Mouse (Mus musculus) gastrocnemius, postnatal 4 days (tissue): ENCODE results near the gene Card19. TPM values are rescaled to one million over a fixed set of nuclear protein-coding genes. Genes with fewer than 3 reads are reported as not detected.

ENCODE experiments used
- DNase-seq, 2 experiments: peaks; one replicate each; pipeline ENCODE4 v3.0.0; 2021 to 2022; ENCODE audit warnings: low spot score in 2 of 2, mixed read lengths in 2 of 2
- total RNA-seq, 2 experiments: library from RNA; stranded (reverse); gene quantifications; 2 replicates each; pipeline ENCODE4 v1.2.3; 2021

Gene Card19
- total RNA-seq, 2 experiments from 2014 or later: 54.5 to 62.9 TPM

DNA sequence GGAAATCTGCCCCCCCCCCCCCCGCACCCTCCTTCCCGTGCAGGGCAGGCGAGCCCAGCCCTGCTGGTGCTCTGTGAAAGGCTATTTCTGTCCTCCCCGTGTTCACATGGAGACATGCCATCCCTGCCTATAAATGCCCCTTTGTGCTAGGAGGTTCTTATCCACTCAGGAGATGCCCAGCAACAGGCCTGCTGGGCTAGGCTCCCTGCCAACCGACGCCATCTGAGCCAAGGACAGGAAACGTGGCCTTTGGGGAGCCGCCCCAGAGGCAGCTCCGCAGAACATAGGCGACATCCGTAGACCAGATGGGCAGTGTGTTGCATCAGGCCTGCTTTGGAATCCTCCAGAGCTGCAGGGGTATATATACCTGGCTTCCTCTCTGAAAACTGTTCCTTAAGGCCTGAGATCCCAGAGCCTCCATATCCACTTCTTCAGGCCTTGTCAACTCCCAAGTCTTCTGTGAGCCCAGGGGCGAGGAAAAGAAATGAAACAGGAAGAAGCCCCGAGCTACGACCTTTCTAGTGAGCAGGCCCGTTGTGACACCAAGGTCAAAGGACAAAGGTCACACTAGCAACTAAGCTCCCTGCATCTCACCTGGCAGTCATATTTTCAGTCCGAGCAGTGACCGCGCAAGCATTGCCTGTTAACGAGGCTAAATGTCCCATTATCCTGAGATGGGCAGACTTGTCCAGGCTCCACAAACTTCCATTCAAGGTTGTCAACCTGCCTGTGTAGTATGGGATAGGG lies 36.8 kb downstream of the Card19 start:
- peak in 1 of 2 experiments; percentile 48 for DNase-seq

DNA sequence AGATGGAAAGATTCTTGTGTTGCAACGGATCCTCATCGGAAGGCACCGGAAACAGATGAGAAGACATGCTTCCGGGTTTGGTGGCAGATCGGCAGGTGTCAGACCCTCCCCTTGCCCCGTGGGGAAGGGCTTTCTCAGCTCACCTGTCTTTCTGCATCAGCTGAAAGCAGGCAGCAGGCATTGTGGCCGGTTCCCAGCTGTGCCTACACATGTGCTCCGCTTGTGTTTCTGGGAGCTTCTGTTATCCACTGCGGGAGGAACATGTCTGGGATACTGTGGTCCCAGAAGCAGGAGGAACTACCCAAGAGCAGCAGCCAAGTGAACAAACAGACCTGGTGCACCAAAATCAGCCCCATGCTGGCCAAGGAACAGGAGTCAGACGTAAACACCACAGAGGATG lies 40.3 kb downstream of the Card19 start:
- DNase-seq: no peak

DNA sequence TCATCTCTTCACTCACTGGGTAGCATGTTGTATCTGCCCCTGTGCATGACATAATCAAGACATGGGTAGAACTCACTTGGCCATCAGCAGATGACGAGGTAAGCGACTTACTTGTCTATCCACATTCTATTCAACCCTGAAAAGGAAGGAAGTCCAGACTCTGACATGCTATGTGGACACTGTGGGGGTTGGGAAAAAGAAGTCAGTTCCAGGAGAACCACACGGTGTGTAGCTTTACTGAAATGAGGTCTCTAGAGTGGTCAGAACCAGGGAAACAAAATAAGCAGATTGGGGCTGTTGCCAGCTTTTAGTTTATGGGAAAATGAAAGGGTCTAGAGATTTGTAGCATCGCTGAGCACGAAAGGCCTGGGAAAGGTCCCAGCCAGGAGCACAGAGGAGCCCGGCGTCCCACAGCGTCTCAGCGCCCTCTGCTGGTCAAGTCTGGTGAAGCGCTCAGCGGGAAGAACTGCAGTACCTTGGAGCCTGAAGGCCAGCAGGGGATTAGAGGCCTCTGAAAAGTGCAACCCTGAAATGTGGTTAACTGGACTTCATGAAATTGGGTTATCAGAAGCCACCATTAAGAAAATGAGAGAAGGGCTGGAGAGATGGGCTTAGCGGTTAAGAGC lies 42.8 kb downstream of the Card19 start:
- peak; percentile 88 to 90 for DNase-seq

DNA sequence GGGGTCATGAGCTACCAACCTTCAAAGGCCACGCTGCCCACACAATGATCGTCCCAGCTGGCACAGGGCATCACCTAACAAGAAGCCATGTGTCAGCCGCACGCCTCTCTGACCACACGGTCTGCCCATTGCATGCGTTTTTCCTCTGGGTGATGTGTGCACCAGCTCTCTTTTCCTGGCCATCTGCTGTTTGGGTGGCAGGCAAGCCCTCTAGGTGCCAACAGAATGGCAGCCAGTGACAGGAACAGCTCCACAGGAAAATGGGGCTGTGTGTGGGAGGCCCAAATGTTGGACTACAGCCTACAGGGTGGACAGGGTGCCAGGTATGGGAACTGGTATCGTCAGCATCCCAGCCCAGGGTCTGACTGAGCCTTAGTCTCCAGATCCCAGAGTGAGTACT lies 43.5 kb downstream of the Card19 start:
- DNase-seq: no peak

DNA sequence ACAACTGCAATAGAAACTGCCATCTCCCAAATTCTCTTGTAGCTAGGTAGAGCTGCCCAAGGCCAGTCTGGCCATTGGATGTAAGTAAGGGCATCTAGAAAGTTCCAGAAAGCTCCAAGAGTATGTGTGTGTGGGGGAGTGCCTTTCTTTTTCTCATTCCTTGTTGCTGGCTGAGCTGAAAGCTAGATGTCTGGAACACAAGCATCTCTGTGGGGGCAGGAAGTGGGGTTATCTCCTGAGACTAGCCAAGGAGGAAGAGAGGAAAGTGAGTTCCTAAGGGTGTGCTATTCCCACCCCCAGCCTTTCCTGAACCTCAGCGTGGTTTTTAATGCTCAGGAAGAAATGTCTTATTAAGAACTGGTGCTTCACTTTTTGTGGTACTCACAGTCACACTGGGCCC lies 44.1 kb downstream of the Card19 start:
- DNase-seq: no peak

DNA sequence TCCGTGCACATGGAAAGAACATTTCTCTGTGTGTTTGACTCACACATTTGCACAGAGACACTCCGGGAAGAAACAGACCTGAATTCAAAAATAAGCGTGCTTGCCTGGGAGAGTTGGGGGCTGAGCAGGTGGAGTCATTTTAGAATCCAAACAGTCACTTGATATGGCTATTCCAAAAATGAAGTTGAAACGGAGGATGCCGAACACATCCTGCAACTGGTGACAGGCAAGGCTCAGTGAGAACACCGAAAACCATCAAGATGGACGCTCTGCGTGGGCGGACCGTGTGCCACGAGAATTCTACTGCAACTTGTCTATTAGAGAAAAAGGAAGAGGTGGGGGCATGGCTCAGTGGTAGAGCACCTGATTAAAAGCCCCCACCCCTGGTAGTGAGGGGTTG lies 45.2 kb downstream of the Card19 start:
- DNase-seq: no peak

DNA sequence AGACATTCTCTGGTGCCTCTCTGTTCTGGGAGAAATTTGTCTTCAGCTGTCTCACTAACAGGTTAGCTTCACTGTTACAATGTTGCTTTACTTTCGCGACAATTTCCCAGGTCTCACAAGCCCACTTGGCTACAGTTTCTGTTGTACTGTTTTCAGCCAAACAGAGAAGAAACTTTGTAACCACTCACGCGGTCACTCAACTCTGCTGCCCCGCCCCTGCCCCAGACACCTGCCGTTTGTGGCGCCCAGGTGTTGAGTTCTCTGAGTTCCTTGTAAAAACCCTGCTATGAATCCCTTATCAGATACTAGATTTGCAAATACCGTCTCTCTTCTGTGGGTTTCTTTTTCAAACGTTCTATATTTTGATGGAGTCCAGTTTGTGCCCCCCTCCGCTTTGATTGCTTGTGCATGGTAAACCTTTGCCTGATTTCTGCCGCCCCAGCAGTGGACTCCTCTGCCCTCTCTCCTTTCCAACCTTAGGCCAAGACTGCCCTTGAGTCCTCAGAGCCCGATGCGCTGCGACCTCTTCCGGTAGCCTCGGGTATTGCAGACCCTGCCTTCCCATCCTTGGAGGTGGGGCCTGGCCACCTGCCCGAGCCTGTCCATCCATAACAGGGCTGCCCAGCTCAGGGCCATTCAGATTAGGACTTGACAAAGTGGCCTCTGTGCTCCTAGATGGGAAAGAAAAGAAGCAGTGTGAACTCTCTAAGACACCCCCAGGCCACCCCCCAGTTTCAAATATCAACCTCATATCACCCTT lies 46.2 kb downstream of the Card19 start:
- peak; percentile 86 to 91 for DNase-seq

DNA sequence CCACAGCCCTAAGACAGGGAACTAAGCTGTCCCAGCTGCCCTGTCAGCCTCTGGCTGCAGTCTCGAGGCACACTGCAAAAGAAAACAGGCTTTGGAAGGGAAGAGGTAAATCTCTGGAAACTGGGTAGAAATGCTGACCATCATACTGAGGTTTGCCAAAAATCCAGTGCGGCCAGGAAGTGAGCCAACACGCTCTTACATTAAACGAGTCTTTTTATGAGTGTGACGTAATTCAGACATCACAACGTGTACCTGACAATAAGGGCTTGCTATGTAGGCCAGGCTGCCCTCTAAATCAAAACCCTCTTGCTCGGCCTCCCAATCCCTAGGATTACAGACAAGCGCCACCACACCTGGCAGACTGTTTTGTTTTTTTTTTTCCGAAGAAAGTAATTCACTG lies 48.8 kb downstream of the Card19 start:
- no peak for DNase-seq

DNA sequence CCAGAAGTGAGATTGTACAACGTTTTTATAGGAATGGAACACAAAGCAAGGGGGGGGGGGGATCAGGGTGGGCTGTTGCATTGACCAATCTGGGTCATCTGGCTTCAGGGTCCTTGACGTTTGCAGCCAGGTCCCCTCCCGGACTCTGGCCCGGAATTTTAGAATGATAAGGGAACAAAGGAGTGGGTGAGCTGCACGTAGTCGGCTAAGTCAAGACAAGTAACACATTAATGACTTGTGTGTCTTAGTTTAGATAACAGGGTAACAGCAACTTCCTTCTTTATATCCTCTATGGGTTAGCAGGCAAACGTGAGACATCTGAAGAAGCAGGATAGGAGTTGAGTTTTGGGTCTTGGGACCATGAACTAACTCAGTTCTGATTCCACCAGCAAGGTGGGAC lies 52.2 kb downstream of the Card19 start:
- DNase-seq: no peak

DNA sequence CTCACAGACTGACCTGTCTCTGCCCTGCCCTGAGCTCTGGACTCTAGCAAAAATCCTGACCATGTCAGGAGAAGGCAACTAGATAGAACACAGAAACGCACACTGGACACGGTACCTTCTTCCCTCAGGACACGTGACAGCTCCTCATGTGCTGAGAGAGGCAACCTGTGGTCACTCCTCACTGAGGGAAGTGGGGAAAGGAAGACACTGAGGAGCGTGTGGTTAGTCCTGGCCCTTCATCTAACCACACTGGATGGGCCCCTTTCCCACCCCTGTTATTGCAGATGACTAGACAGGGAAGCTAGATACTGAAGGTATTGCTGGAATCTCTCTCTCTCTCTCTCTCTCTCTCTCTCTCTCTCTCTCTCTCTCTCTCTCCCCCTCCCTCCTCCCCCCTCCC lies 53.1 kb downstream of the Card19 start:
- DNase-seq: no peak

DNA sequence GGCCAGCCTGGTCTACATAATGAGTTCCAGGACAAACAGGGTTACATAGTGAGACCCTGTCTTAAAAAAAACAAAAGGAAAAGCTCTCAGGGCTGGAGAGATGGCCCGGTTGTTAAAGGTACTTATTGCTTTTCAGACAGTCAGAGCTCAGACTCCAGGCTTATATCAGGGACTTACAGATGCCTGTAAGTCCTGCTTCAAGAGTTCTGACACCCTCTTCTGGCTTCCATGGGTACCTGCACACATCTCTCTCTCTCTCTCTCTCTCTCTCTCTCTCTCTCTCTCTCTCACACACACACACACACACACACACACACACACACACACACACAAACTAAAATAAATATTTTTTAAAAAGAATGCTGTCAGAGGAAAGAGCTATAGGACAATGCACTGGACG lies 54.6 kb downstream of the Card19 start:
- DNase-seq: no peak

DNA sequence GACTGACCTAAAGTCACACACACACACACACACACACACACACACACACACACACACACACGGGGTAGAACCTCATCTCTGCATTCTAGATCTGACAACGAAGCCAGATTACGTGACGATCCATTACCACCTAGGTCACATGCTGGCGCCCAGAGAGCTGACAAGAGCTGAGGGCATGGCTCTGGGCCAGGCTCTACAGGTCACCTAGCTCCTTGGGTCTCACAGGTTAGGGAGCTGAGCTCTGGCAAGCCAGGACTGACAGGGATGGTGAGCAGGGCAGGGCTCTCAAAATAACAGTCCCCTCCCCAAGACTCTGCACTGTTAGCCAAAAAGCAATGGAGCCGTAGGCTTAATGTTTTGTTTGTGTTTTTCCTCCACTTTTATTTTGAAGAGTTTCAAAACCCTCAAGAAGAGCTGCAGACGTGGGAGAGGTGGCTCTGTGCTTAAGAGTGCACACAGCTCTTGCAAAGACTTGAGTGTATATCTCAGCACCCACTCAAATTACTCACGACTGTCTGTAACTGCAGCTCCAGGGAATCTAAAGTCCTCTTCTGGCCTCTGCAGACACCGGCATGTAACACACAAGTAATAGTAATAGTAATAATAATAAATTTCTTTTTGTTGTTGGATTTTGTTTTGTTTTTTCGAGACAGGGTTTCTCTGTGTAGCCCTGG lies 57.7 kb downstream of the Card19 start:
- no peak for DNase-seq

DNA sequence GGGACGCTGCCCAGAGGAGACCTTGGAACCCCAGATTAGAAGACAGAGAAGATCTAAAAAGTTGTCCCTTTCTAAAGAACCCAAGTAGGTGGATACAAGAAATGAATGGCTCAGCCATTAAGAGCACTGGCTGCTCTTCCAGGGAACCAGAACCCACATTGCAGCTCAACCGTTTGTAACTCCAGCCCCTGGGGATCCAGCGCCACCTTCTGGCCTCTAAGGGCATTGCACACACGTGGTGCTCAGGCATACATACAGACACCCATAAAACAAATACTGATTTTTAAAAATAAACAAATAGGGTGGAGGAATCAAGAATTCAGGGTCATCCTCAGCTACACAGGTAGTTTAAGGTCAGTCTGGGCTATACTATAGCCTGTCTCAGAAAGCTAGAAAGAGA lies 59.2 kb downstream of the Card19 start:
- DNase-seq: no peak

DNA sequence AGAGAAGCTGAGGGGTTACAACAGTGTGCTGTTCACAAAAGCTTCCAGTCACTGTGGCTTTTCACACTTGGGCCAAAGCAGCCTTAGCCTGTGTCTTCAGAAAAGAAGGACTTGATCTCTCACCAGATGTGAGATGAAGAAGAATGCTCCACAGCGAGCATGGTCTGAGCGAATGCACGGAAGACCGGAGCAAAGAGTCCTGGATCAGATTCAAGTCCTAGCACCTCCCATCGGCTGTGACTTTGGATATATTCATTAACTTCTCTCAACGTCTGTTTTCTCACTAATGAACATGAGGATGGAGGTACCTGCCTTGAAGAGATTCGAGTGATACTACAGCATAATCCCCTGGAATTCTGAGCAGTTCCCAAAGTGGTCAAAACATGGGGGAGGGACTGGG lies 61.2 kb downstream of the Card19 start:
- no peak for DNase-seq

DNA sequence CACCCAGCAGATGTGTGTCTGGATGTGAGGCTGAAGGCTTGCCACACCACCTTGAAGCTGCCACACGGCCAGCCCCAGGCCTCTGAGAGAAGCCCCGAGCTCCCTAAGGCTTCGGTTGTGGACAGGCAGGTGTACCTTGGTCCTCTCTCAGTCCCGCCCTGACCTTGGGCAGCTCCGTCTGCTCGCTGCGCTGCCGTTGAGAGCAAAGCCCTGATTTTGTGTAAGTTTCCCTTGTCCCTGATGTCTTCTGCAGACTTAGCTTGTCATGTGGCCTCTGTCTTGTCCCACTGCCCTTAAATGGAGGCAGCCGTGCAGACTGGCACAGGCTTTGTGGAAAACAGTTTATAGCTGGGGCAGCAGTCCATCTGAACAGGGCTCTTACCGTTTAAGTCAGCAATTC lies 61.8 kb downstream of the Card19 start:
- DNase-seq: no peak

Other genes with a start within 250 kb of the Card19 start
- 100 to 1,000 TPM; 132 to 135 TPM for gene Fam120a, start 248.0 kb downstream of the Card19 start, total RNA-seq
- 10 to 100 TPM; 53.8 to 57.2 TPM for gene Wnk2, start 68.0 kb downstream of the Card19 start, total RNA-seq
- gene Ninj1, start 28.6 kb downstream of the Card19 start, total RNA-seq: 10 to 100 TPM; 23.7 to 26.1 TPM
- gene Susd3, start 32.7 kb upstream of the Card19 start, total RNA-seq: 1 to 10 TPM in 1 of 2 experiments, under 1 TPM in 1; 0.61 to 1.5 TPM
- 1 to 10 TPM in 1 of 2 experiments, under 1 TPM in 1; 0.98 to 1.5 TPM for gene Fgd3, start 104.3 kb upstream of the Card19 start, total RNA-seq
- gene Bicd2, start 125.5 kb upstream of the Card19 start, total RNA-seq: 10 to 100 TPM; 32.9 to 35.7 TPM
- gene Ippk, start 205.2 kb upstream of the Card19 start, total RNA-seq: 1 to 10 TPM; 7.0 to 8.9 TPM